8 mouse cellular contexts compared by ENCODE assay signal in genomic region chr10:43479436-43480157, GRCm38 (mm10). TPM values are rescaled to one million over a fixed set of nuclear protein-coding genes. Genes with fewer than 3 reads are reported as not detected.
DNase-seq lines count a peak whose midpoint lies in the region; ATAC-seq lines count a peak whose summit lies in the region.

No protein-coding gene starts in this region.

- H3K27ac ChIP-seq in hindbrain, embryonic 16.5 days (ENCODE audit: low read depth, low read length), result peak overlapping the region; percentile 95

- H3K4me2 ChIP-seq in hindbrain, embryonic 16.5 days (ENCODE audit: low read length), result peak overlapping the region; percentile 99

- H3K27me3 ChIP-seq in hindbrain, embryonic 16.5 days (replicated peaks; ENCODE audit: control insufficient read depth, insufficient read depth, low read length), result no peaks in the 10 kb centered on the region
- H3K27me3 ChIP-seq in megakaryocyte, embryonic 14.5 days (replicated peaks), result no peaks in the 10 kb centered on the region

- DNase-seq in ZHBTc4 (ENCODE audit: low read depth, low spot score), result peak; percentile 87
- peak; percentile 62 to 72 for DNase-seq in cerebellum, postnatal 36 days
- peak; percentile 83 for DNase-seq in gastrocnemius, adult 18-20 months (ENCODE audit: low spot score)
- DNase-seq in left cerebral cortex, adult 9 months (ENCODE audit: low spot score in 2 of 2), result peak; percentile 40 to 61
- DNase-seq in right cerebral cortex, adult 2 months (ENCODE audit: low spot score in 2 of 2), result peak; percentile 60 to 66
- DNase-seq in urinary bladder, postnatal 14 days (ENCODE audit: low spot score), result peak; percentile 86

- peaks cover 30% of the 10 kb centered on the region for H3K4me1 ChIP-seq in hindbrain, embryonic 16.5 days (ENCODE audit: control insufficient read depth, insufficient read depth, low read depth, low read length)
- peaks cover 48% of the 10 kb centered on the region for H3K4me1 ChIP-seq in megakaryocyte, embryonic 14.5 days

- ATAC-seq in hindbrain, embryonic 16.5 days, result peak; percentile 88

- peak overlapping the region; percentile 89 for H3K9ac ChIP-seq in hindbrain, embryonic 16.5 days (ENCODE audit: low read depth, low read length)

- WGBS in hindbrain, embryonic 16.5 days, result under 1% methylated on average over 45 of the region's 103 CpGs

- no peaks in the 10 kb centered on the region for H3K36me3 ChIP-seq in hindbrain, embryonic 16.5 days (ENCODE audit: control insufficient read depth, insufficient read depth, low read length)
- no peaks in the 10 kb centered on the region for H3K36me3 ChIP-seq in megakaryocyte, embryonic 14.5 days (replicated peaks; ENCODE audit: low read length)

- no peaks in the 10 kb centered on the region for H3K9me3 ChIP-seq in hindbrain, embryonic 16.5 days (ENCODE audit: control insufficient read depth, low read length)
- no peaks in the 10 kb centered on the region for H3K9me3 ChIP-seq in megakaryocyte, embryonic 14.5 days

- H3K4me3 ChIP-seq in hindbrain, embryonic 16.5 days (ENCODE audit: low read length), result peak overlapping the region; percentile 86
- peak overlapping the region; percentile 96 for H3K4me3 ChIP-seq in megakaryocyte, embryonic 14.5 days (replicated peaks)

RNA-seq across cellular contexts. Expression of gene Bend3, which starts 1.0 kb away (rescaled TPM):
- total RNA-seq in gastrocnemius, adult 18-20 months (2021), result 1 to 10 TPM; 3.3 to 3.8 TPM
- 1.6 and 3.3 TPM in 2 replicates for polyA plus RNA-seq in hindbrain, embryonic 16.5 days (2015; fragmentation: Nextera tagmentation; extraction: Ambion mirVana)
- 0.60 and 2.5 TPM in 2 replicates for polyA plus RNA-seq in megakaryocyte, embryonic 14.5 days (2012; ENCODE audit: insufficient read depth, low replicate concordance)

RNA-seq across cellular contexts. Expression of gene Gm9803, which starts 44.3 kb away (rescaled TPM):
- total RNA-seq in gastrocnemius, adult 18-20 months (2021), result 10 to 100 TPM in 1 of 2 experiments, 1 to 10 TPM in 1; 2.9 to 14.2 TPM
- polyA plus RNA-seq in hindbrain, embryonic 16.5 days (2015; fragmentation: Nextera tagmentation; extraction: Ambion mirVana), result 15.2 and 49.0 TPM in 2 replicates
- 14.7 and 29.5 TPM in 2 replicates for polyA plus RNA-seq in megakaryocyte, embryonic 14.5 days (2012; ENCODE audit: insufficient read depth, low replicate concordance)

Comparison
In these comparisons a context has a peak if more than half of its experiments do, and no peak if none do; other contexts are left out.
1. Peak in every context shown above with its lines: DNase-seq, ATAC-seq, H3K4me3 ChIP-seq and H3K27ac ChIP-seq.